25 mouse cellular contexts compared by ENCODE assay signal in the genomic region with DNA sequence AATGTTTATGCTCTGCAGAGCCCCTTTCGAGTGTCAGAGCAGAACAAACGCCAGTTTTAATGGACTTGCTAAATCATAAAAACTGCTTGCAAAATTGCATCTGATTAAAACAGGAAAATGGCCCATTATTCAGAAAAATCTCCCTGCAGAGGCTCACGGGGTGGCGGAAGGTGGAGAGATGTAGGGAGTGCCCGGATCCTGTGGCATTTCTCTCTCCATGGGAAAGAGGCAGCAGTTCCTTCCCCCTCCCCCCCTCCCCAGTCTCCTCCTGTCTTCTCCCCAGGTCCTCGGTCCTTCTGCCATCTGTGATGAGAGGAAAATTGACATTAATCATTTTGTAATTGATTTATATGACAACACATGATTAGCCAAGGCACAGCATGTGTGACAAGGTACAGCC.
DNase-seq lines count a peak whose midpoint lies in the region; ATAC-seq and TF ChIP-seq lines count a peak whose summit lies in the region.
"Had no signal": no experiment of that assay in that cellular context is flagged by ENCODE, and none has a peak within 500 bp of the region (broad histone marks: within the 10 kb centered on the region; RNA-seq: fewer than 3 reads in every experiment).

No protein-coding gene starts in this region.

- no peaks in the 10 kb centered on the region for H3K9me3 ChIP-seq in hindbrain, embryonic 13.5 days
- H3K9me3 ChIP-seq in hindbrain, embryonic 11.5 days (ENCODE audit: control insufficient read depth, low read length) = no peaks in the 10 kb centered on the region
- no peaks in the 10 kb centered on the region for H3K9me3 ChIP-seq in hindbrain, embryonic 15.5 days
- no peaks in the 10 kb centered on the region for H3K9me3 ChIP-seq in limb, embryonic 13.5 days
- H3K9me3 ChIP-seq: stomach, embryonic 15.5 days had no signal

- 37% methylated on average over 6 of the region's 6 CpGs for WGBS in hindbrain, embryonic 13.5 days
- WGBS in hindbrain, embryonic 11.5 days = 67% methylated on average over 6 of the region's 6 CpGs
- WGBS in hindbrain, embryonic 15.5 days = 27% methylated on average over 6 of the region's 6 CpGs
- WGBS in limb, embryonic 13.5 days = 14% methylated on average over 6 of the region's 6 CpGs

- no peak for TF ChIP-seq POLR2A in brain, embryonic 14.5 days (IDR thresholded peaks at IDR 0.05; ENCODE audit: borderline replicate concordance, extremely low read depth, insufficient read depth, insufficient read length, poor library complexity, severe bottlenecking)

- H3K27me3 ChIP-seq in hindbrain, embryonic 13.5 days = no peaks in the 10 kb centered on the region
- no peaks in the 10 kb centered on the region for H3K27me3 ChIP-seq in hindbrain, embryonic 11.5 days (ENCODE audit: control insufficient read depth, insufficient read depth, low read length)
- H3K27me3 ChIP-seq in hindbrain, embryonic 15.5 days = no peaks in the 10 kb centered on the region
- H3K27me3 ChIP-seq in limb, embryonic 13.5 days = no peaks in the 10 kb centered on the region
- H3K27me3 ChIP-seq: stomach, embryonic 15.5 days had no signal

- TF ChIP-seq CTCF in brain, embryonic 14.5 days (IDR thresholded peaks at IDR 0.05; ENCODE audit: borderline replicate concordance, extremely low read depth, insufficient read depth, insufficient read length) = no peak

- no peaks in the 10 kb centered on the region for H3K36me3 ChIP-seq in hindbrain, embryonic 13.5 days
- H3K36me3 ChIP-seq in hindbrain, embryonic 11.5 days (ENCODE audit: control insufficient read depth, insufficient read depth, low read length) = no peaks in the 10 kb centered on the region
- H3K36me3 ChIP-seq in hindbrain, embryonic 15.5 days = no peaks in the 10 kb centered on the region
- H3K36me3 ChIP-seq in limb, embryonic 13.5 days = no peaks in the 10 kb centered on the region
- H3K36me3 ChIP-seq: G1E; stomach, embryonic 15.5 days had no signal

- H3K4me1 ChIP-seq in hindbrain, embryonic 13.5 days (replicated peaks) = peaks cover 23% of the 10 kb centered on the region
- no peaks in the 10 kb centered on the region for H3K4me1 ChIP-seq in hindbrain, embryonic 11.5 days (replicated peaks; ENCODE audit: control insufficient read depth, insufficient read depth, low read length)
- peaks cover 22% of the 10 kb centered on the region for H3K4me1 ChIP-seq in hindbrain, embryonic 15.5 days (replicated peaks)
- peaks cover 18% of the 10 kb centered on the region for H3K4me1 ChIP-seq in limb, embryonic 13.5 days
- H3K4me1 ChIP-seq: stomach, embryonic 15.5 days had no signal

- H3K4me3 ChIP-seq in hindbrain, embryonic 13.5 days = no peak overlapping the region
- no peak overlapping the region for H3K4me3 ChIP-seq in hindbrain, embryonic 11.5 days (ENCODE audit: low read depth, low read length)
- H3K4me3 ChIP-seq in hindbrain, embryonic 15.5 days = no peak overlapping the region
- H3K4me3 ChIP-seq in limb, embryonic 13.5 days = no peak overlapping the region
- H3K4me3 ChIP-seq: layer of hippocampus, adult 2 months; stomach, embryonic 15.5 days had no signal

- H3K27ac ChIP-seq in hindbrain, embryonic 13.5 days = peak overlapping the region; percentile 74
- H3K27ac ChIP-seq in hindbrain, embryonic 11.5 days (ENCODE audit: low read depth, low read length) = no peak overlapping the region
- peak overlapping the region; percentile 22; the same call in 1 of the 2 replicates for H3K27ac ChIP-seq in hindbrain, embryonic 15.5 days (replicated peaks)
- H3K27ac ChIP-seq in limb, embryonic 13.5 days = no peak overlapping the region
- H3K27ac ChIP-seq: layer of hippocampus, adult 2 months; macrophage; stomach, embryonic 15.5 days had no signal

- DNase-seq in hindbrain, embryonic 11.5 days (ENCODE audit: low spot score) = no peak
- peak; percentile 24 for DNase-seq in brain, embryonic 14.5 days (ENCODE audit: low read depth)
- no peak for DNase-seq in embryo, embryonic 10.5 days (ENCODE audit: low spot score)
- no peak for DNase-seq in retina, embryonic 14.5 days (ENCODE audit: low spot score)
- DNase-seq: adrenal gland, adult 2 months; B cell, adult 2 months; cerebellum, adult 11-12 months; cerebellum, postnatal 10 days; gastrocnemius, postnatal 14 days; heart, adult 11 months; kidney, postnatal 25 days; liver, postnatal 0 days; right cerebral cortex, adult 18-20 months; thymus, postnatal 25 days had no signal

- no peak overlapping the region for H3K9ac ChIP-seq in hindbrain, embryonic 13.5 days
- no peak overlapping the region for H3K9ac ChIP-seq in hindbrain, embryonic 11.5 days (ENCODE audit: low read depth, low read length)
- no peak overlapping the region for H3K9ac ChIP-seq in hindbrain, embryonic 15.5 days
- no peak overlapping the region for H3K9ac ChIP-seq in limb, embryonic 13.5 days
- H3K9ac ChIP-seq: liver, postnatal 0 days; stomach, embryonic 15.5 days had no signal

- H3K4me2 ChIP-seq in hindbrain, embryonic 13.5 days = 0 out of 2 replicates have a peak overlapping the region, but pooled peaks have one; percentile 8
- no peak overlapping the region for H3K4me2 ChIP-seq in hindbrain, embryonic 11.5 days (replicated peaks; ENCODE audit: low read depth, low read length)
- peak overlapping the region; percentile 18; the same call in 1 of the 2 replicates for H3K4me2 ChIP-seq in hindbrain, embryonic 15.5 days
- peak overlapping the region; percentile 38 for H3K4me2 ChIP-seq in limb, embryonic 13.5 days (replicated peaks)
- H3K4me2 ChIP-seq: heart, embryonic 11.5 days; stomach, embryonic 15.5 days had no signal

- peak; percentile 46; the same call in 1 of the 2 replicates for ATAC-seq in hindbrain, embryonic 13.5 days (ENCODE audit: low FRiP score)
- no peak for ATAC-seq in hindbrain, embryonic 11.5 days (ENCODE audit: low FRiP score)
- 0 out of 2 replicates have a peak, but pooled peaks have one; percentile 68 for ATAC-seq in hindbrain, embryonic 15.5 days (ENCODE audit: low FRiP score, low read depth)
- no peak for ATAC-seq in limb, embryonic 13.5 days (ENCODE audit: low FRiP score, low read depth)
- ATAC-seq: intestine, postnatal 0 days; liver, postnatal 0 days; lung, postnatal 0 days; Patski had no signal

Comparison
In these comparisons a context has a peak if more than half of its experiments do, and no peak if none do; other contexts are left out.
1. ATAC-seq: peak in hindbrain, embryonic 13.5 days (single experiment) and hindbrain, embryonic 15.5 days (single experiment); none in hindbrain, embryonic 11.5 days (single experiment) and limb, embryonic 13.5 days (single experiment).
2. H3K27ac ChIP-seq: peak in hindbrain, embryonic 13.5 days (single experiment) and hindbrain, embryonic 15.5 days (single experiment); none in hindbrain, embryonic 11.5 days (single experiment) and limb, embryonic 13.5 days (single experiment).